Mouse (Mus musculus): Measurements from ENCODE around the gene Fbxl13. TPM values are rescaled to one million over a fixed set of nuclear protein-coding genes. Genes with fewer than 3 reads are reported as not detected.

The Fbxl13 gene
- polyA plus RNA-seq, 1 experiment: not detected

DNA sequence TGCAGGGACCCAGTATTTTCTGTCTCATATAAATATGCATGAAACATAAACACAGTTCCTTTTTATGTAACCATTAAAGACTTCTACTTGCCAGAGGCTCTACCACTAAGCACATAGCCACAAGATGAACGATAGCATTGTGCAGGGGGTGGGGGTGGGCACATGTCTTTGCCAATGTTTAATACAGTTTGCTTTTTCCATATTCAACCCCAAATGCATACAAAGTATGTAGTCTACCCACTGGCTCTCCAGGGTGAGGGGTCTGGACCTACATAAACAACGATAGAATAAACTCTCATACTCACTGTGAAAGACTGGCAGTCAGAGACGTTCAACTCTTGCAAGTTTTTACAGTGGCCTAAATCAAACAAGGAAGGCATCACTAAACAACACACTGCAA lies 88.9 kb downstream of the Fbxl13 start:
- no peak for TF ChIP-seq GATA1 (IDR thresholded peaks at IDR 0.05; ENCODE audit: low read length)

DNA sequence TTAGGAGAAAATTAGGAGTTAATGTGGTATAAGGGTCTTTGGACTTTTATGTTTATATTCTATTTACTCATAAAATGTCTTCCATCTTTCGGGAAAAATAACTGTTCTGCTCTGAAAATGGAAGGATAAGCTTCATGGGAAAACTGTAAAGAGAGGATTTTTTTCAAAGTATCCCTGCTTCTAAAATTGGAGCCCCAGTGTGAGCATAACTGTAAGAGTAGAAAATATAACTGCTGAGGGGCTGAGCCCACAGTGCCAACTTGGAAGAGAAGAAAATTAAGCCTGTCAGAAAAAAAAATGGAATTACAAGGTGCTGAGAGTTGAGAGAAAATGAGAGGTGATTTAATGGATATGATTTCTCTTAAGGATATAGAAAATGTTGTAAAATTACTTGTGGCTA lies 90.7 kb downstream of the Fbxl13 start:
- no peak for TF ChIP-seq GATA1 (IDR thresholded peaks at IDR 0.05; ENCODE audit: low read length)

DNA sequence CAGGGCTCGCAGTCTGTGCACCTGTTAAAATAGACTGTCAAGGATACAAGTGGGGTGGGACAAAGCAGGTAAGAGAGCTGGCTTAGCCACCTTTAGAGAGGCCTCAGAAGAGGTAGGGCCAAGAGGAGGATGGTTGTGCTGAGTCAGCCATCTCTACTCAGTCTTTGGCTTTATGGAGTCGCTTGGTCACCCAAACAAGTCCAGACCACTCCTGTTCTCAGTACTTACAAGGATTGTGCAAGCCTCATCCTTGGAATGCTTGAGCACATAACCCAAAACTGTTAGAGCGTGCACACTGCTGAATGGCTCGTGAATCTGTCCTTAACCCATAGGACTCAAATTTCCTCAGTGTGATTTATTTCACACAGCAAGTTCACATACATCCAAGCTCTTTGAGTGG lies 91.7 kb downstream of the Fbxl13 start:
- no peak for TF ChIP-seq GATA1 (IDR thresholded peaks at IDR 0.05; ENCODE audit: low read length)

DNA sequence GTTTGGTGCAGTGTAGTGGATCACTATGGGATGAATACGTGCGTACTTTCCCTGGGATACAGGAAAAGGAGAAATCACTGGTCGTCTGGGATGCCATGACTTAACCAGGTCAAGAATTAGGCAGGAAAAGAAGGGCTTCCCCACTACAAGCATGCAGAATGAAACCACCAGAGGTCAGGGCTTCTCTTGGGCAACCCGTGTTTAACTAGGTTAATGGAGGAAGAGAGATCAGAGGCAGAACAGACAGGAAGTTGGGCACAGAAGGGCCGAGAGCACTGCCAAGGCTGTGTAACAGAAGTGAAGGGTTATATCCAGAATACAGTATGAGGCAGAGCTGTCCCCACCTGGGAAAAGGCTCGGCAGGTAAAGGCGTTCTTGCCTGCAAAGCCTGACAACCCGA lies 98.4 kb downstream of the Fbxl13 start:
- no peak for TF ChIP-seq GATA1 (IDR thresholded peaks at IDR 0.05; ENCODE audit: low read length)

DNA sequence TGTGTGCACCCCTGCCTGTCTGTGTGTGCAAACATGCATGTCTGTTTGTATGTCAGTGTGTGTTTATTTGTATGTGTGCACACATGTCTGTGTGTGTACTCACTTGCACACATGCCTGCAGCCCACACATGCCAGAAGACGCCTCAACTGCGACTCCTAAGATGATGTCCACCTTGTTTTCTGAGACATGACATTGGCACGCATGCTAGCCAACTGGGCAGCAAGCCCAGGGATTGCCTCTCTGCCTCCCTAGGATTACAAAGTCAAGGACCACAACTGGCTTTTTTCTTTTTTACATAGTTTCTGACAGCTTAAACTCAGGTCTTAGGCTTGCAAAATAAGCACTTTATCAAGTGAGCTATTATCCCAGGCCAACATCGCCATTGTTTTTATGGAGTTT lies 99.6 kb downstream of the Fbxl13 start:
- TF ChIP-seq GATA1 (IDR thresholded peaks at IDR 0.05; ENCODE audit: low read length): no peak

DNA sequence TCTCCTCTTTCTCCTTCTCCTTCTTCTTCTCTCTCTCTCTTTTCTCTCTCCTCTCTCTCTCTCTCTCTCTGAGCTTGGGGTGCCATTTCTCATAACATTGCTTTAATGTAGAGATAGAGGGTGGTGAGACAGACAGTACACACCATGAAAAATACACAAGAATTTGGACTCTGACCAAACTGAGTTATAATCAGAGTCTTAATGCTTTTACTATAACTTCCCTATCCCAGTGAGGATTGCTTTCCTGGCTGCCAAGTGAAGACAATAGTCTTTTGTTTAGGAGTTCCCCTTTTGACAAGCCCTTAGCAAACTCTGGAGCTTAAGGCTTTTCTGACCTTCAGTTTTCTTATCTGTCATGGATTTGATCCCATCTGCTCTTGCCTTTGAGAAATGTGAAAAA lies 100.2 kb downstream of the Fbxl13 start:
- TF ChIP-seq GATA1 (IDR thresholded peaks at IDR 0.05; ENCODE audit: low read length): no peak

DNA sequence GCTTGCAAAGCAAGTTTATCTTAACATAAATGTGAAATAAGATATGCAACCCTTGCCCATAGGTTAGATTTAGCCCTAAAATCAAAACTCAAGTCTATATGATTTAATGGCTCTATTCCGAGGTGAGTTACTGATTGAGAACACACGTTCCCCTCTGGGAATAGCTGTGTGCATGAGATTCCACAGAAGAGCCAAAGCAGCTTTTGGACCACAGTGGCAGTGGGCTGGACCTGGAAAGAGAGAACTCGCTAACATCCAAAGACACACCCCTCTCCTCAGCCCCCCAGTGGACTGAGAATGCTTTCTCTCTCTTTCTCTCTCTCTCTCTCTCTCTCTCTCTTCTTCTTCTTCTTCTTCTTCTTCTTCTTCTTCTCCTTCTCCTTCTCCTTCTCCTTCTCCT lies 100.6 kb downstream of the Fbxl13 start:
- TF ChIP-seq GATA1 (IDR thresholded peaks at IDR 0.05; ENCODE audit: low read length): no peak

DNA sequence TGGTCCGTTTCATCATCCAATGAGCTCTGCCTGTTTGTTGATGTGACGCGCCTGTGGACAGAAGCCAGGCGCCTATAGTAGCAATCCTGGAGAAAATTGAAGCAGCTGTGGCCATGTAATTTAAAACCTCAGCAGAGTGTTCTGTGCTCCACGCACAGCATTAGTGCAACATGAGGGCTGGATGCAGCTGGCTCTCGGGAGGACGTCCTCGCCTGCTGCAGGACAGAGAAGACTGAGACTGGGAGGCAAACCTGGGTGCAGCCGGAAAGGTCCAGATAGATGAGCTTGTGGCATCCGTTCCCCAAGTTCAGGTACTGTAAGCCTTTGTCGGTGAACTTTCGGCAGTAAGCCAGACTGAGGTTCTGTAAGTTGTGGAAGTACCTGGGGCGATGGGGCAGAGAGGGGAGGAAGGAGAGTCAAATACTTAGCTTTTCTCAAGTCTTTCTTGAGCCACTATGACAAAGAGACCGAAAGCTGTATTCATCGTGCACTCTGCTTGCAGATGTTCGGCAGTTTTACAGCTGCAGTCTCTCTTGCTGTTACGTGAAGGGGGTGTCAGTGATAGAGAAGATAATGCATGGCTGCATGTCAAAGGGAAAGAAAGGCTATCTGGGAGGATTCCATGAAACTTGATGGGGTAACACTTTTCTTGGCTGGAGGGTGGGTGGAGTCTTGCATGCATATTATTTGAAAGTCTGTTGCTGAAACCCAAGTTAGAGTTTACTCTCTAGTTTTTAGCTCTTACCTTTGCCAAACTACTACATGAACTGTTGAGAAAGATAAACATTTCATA lies 101.8 kb downstream of the Fbxl13 start, which contains the start of gene Lrrc17:
TSS of gene Lrrc17 (plus strand) at position 151 of the 793 bp plus-strand sequence.
- no peak for TF ChIP-seq GATA1 (IDR thresholded peaks at IDR 0.05; ENCODE audit: low read length)

DNA sequence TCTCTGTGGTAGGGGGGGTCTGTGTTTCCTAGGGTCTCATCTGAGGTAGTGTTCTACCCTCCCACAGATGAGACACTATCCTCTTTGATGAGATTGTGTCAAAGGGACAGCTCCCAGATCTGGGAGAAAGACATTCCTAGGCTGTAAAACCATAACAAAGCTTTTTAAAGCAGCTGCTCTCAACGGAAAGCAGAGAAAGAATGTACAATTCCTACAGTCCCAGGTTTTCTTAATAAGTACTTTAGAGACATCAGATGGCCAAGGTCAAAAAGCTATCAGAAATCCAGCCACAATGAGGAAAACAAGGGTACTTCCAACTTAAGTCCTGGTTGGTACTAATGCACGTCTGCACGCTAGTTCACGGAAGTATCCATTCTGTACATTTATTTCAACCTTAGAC lies 103.2 kb downstream of the Fbxl13 start:
- TF ChIP-seq GATA1 (IDR thresholded peaks at IDR 0.05; ENCODE audit: low read length): no peak

DNA sequence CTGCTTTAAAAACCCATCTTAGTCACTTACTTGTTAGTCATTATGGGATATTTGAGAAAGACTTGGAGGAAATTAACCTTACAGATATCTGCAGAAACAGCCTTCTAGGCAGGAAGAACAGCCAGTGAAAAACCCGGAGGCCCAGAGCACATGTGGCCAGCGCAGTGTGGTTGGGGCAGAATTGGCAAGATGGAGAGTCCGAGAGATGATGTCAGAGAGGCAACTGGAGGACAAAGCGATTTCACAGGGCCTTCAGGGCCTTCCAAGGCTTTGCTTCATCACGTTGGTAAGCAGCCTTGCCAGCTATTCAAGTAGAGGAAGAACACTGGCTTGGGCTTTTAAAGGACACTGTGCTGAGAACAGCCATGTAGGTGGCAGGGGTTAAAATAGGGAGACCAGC lies 112.5 kb downstream of the Fbxl13 start:
- no peak for TF ChIP-seq GATA1 (IDR thresholded peaks at IDR 0.05; ENCODE audit: low read length)

DNA sequence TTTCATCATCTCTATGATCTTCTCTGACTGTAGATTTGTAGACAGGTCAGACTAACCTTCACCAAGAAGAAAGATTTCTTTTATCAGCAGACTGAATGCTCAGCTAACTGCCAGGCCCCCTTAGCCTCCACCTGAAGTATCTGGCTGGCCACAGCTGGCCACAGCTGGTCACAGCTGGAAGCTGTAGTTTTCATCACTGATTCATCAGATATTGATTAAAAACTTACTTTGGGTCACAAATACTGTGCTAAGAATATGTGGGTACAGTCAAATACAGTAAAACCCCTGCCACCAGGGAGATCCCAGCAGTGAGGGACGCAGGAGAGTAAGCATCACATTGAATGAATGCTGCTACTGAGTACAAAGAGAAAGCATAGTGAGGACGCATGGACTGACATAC lies 113.3 kb downstream of the Fbxl13 start:
- TF ChIP-seq GATA1 (IDR thresholded peaks at IDR 0.05; ENCODE audit: low read length): no peak

DNA sequence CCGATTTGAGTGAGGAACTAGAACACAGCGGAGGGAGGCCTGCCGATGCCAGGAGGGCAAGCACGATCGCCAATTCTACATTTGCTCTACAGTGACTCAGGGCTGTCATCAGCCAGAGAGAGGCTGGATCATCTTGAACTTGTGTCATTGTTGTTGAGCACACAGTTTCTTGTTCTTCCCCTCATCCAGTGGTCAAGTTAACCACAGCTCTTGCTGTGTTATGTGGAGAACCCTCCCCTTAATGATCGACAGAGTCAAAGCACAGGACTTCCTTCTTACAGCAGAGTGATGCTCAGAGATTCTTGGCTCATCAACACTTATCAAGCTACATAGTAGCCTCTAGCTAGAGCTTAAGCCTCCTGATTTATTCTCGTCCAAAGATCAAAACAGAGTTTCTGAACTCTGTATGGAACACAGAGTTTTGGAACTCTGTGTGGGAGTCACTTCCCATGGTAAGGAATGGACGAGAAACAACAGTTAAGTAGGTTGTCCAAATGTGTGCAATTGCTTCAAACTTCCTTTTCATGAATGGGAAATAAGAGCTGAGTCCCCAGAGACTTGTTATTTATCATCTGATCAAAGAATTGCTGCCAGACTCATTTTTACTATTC lies 116.2 kb downstream of the Fbxl13 start:
- TF ChIP-seq GATA1 (IDR thresholded peaks at IDR 0.05; ENCODE audit: low read length): no peak

DNA sequence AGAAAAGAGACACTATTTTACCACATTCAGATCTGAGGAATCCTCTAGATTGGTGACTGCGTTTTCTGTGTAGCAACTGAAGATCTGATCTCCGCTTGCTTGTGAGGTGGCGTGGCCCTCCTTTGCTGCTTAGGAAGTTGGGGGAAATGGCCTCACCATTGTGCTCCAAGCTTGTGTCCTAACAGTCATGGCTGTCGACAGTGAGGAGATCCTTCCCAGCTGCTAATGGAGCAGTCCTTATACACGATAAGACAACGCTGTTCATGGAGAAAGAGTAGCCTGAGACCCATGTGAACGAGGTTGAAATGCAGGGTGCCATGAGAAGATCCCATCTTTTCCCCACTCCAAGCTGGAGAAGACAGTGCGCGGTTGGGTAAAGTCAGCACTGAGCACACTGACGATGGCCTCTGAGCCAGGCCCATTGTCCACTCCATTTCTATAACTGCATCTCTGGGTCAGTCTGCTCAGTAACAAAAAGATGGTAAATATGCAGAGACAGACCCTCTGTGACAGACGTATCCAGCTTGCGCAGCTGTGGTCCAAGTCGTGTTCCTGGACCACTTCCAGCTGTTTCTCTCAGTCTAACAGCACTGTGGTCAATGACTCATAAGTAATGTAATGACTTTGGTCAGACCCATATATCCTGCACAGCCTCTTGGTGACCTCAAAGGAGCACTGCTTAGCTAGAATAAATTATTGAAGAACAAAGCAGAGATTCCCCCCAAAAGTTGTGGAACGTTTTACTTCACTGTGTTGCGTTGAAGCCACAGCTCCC lies 117.2 kb downstream of the Fbxl13 start:
- no peak for TF ChIP-seq GATA1 (IDR thresholded peaks at IDR 0.05; ENCODE audit: low read length)

DNA sequence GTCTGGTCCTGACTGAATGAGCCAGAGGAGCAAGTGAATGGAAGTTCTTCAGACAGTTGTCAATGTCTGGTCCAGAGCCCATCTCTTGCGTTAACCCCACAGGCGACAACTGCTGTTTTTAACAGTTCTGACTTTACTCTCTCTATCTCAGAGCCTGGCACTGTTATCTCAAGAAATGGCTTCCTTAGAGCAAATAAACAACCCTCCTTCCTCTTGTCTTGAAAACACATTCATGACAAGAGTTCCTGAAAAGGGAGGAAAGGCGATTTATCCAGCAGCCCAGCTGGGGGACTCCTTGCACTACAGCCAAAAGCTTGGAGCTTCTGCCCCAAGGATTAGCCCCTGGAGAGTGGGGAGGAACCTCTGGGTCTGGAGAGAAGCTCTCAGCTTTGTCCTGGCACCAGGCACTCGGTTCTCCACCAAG lies 117.9 kb downstream of the Fbxl13 start:
- TF ChIP-seq GATA1 (IDR thresholded peaks at IDR 0.05; ENCODE audit: low read length): no peak

DNA sequence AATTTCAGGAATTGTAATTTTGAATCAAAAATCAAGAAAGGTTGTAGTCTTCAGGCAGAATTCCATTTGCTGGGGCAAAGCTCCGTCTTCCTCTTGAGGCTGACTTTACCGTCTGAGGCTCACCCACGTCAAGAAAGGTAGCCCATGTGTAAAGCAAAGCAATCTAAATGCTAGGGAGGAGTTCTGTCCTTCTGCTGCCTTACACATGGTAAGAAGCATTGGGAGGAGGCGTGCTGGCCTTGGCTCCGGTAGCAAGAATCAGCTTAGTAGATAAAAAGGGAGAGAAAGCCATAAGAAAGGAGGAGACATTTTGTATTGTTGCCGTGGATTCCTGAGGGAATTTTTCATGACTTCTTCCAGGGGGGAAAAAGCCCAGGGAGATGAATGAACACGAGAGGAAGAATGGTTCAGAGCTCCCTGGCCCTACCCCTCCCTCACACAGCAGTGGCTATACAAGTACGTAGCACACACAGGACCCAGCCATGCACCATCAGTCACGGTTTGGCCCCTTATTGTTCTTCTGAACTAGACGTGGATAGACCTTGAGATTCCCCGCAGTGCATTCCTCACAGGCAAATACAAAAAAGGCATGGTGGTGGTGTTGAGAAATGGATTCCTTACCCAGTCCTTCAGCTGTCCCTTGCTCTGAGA lies 118.5 kb downstream of the Fbxl13 start:
- TF ChIP-seq GATA1 (IDR thresholded peaks at IDR 0.05; ENCODE audit: low read length): no peak

DNA sequence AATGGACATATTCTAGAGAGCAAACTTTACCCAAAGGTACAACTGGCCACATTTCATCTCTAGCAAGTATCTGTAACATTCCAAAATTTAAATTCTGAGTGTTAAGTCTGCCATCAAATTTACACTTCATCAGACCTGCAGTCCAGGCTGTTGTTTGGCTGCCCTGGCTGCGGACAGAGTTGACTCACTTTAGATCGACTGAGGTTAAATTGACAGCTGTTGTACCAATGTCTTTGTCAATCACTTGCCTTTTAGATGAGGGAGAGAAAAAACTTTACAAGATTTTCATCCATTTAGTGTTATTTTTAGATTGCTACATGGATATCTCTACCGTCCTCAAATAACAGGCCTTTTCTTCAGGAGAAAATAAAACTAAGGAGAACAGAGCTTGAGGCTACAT lies 126.3 kb downstream of the Fbxl13 start:
- no peak for TF ChIP-seq GATA1 (IDR thresholded peaks at IDR 0.05; ENCODE audit: low read length)

Measured in G1E-ER4 (cell line).